9 mouse cellular contexts compared by ENCODE assay signal in the genomic region with DNA sequence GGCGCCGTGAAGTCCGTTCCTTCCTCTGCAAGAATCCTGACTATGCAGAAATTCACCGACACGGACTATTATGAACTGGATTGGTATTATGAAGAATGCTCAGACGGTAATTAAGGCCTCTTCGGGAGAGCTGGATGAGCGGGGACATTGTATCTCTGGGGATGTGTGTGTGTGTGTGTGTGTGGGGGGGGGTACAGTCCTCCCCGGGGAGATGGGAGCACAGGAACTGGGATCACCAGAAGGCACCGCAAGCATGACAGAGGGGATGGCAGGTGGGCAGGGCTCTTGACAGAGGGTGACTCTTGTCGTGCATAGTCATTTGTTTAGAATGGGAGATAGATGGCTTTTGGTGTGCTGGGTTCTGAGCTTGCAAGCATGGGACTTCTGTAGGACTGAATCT.
DNase-seq lines count a peak whose midpoint lies in the region; ATAC-seq lines count a peak whose summit lies in the region.
"Had no signal": no experiment of that assay in that cellular context is flagged by ENCODE, and none has a peak within 500 bp of the region (broad histone marks: within the 10 kb centered on the region; RNA-seq: fewer than 3 reads in every experiment).

No protein-coding gene starts in this region.

- H3K36me3 ChIP-seq in neural tube, embryonic 11.5 days (ENCODE audit: control insufficient read depth, insufficient read depth, low read length) = no peaks in the 10 kb centered on the region
- H3K36me3 ChIP-seq in limb, embryonic 12.5 days = no peaks in the 10 kb centered on the region

- no peaks in the 10 kb centered on the region for H3K27me3 ChIP-seq in neural tube, embryonic 11.5 days (ENCODE audit: control insufficient read depth, insufficient read depth, low read length)
- no peaks in the 10 kb centered on the region for H3K27me3 ChIP-seq in limb, embryonic 12.5 days

- H3K9me3 ChIP-seq in neural tube, embryonic 11.5 days (ENCODE audit: control insufficient read depth, low read length) = no peaks in the 10 kb centered on the region
- no peaks in the 10 kb centered on the region for H3K9me3 ChIP-seq in limb, embryonic 12.5 days

- intact Hi-C loops in heart, postnatal 10 days (cut with DNase I) = no loop called here

- H3K4me3 ChIP-seq in neural tube, embryonic 11.5 days (ENCODE audit: low read depth, low read length) = peak overlapping the region; percentile 18; the same call in 1 of the 2 replicates
- H3K4me3 ChIP-seq in limb, embryonic 12.5 days (replicated peaks) = peak overlapping the region; percentile 12

- DNase-seq in heart, adult 11 months = peak; percentile 89
- DNase-seq in heart, postnatal 10 days = no peak
- DNase-seq in neural tube, embryonic 11.5 days (ENCODE audit: low spot score) = no peak
- DNase-seq in neural tube, embryonic 10.5 days (ENCODE audit: extremely low spot score, low spot score) = no peak
- no peak for DNase-seq in yolk sac, embryonic 10.5 days (ENCODE audit: low spot score)
- DNase-seq in adrenal gland, adult (ENCODE audit: inconsistent age in 2 of 2, low spot score in 1 of 2) = no peak
- no peak for DNase-seq in embryo, embryonic 10.5 days (ENCODE audit: low spot score)

- H3K9ac ChIP-seq in neural tube, embryonic 11.5 days (ENCODE audit: low read length) = peak overlapping the region; percentile 29; the same call in 1 of the 2 replicates
- H3K9ac ChIP-seq in limb, embryonic 12.5 days (replicated peaks) = no peak overlapping the region
- H3K9ac ChIP-seq: liver, embryonic 14.5 days had no signal

- peak overlapping the region; percentile 28 for H3K4me2 ChIP-seq in neural tube, embryonic 11.5 days (ENCODE audit: low read depth)
- H3K4me2 ChIP-seq in limb, embryonic 12.5 days = peak overlapping the region; percentile 46

- H3K4me1 ChIP-seq in neural tube, embryonic 11.5 days (ENCODE audit: control insufficient read depth, insufficient read depth, low read length) = peaks cover 3% of the 10 kb centered on the region; the same call in 1 of the 2 replicates
- H3K4me1 ChIP-seq in limb, embryonic 12.5 days (replicated peaks) = peaks cover 8% of the 10 kb centered on the region

- WGBS in neural tube, embryonic 11.5 days = 84% methylated on average over 11 of the region's 11 CpGs
- WGBS in limb, embryonic 12.5 days = 77% methylated on average over 11 of the region's 11 CpGs

- peak; percentile 45; the same call in 1 of the 2 replicates for ATAC-seq in neural tube, embryonic 11.5 days (ENCODE audit: insufficient read depth, low FRiP score, low TSS enrichment)
- ATAC-seq in limb, embryonic 12.5 days (ENCODE audit: insufficient number of reproducible peaks, insufficient read depth, low FRiP score, low TSS enrichment, low read depth) = no peak

- H3K27ac ChIP-seq in neural tube, embryonic 11.5 days (ENCODE audit: low read depth, low read length) = peak overlapping the region; percentile 75
- H3K27ac ChIP-seq in limb, embryonic 12.5 days = no peak overlapping the region
- H3K27ac ChIP-seq: liver, embryonic 14.5 days had no signal
